Mouse (Mus musculus) right cerebral cortex, adult 18-20 months (tissue): ENCODE measurements around the gene Cdk14.

Source experiments
- DNase-seq: peaks from one replicate; pipeline ENCODE4 v3.0.0; 2022; ENCODE audit warnings: mixed read lengths

Cdk14 gene

GRCm38 (mm10) chr5:5044326-5044725, 375.8 kb downstream of the Cdk14 start:
- no peak for DNase-seq

GRCm38 (mm10) chr5:5042735-5043134, 377.4 kb downstream of the Cdk14 start:
- no peak for DNase-seq

- DNase-seq: no peak
These were observed 378.6 kb downstream of the Cdk14 start for GRCm38 (mm10) chr5:5041480-5041879.

- DNase-seq: no peak
These were observed 380.3 kb downstream of the Cdk14 start for GRCm38 (mm10) chr5:5039700-5040284.

GRCm38 (mm10) chr5:5033445-5033844, 386.7 kb downstream of the Cdk14 start:
- DNase-seq: no peak

GRCm38 (mm10) chr5:5032847-5033246, 387.3 kb downstream of the Cdk14 start:
- DNase-seq: no peak

- DNase-seq: no peak
These were observed 387.7 kb downstream of the Cdk14 start for GRCm38 (mm10) chr5:5032446-5032845.

- DNase-seq: no peak
These were observed 389.7 kb downstream of the Cdk14 start for GRCm38 (mm10) chr5:5030431-5030830.

GRCm38 (mm10) chr5:5018959-5019358, 401.2 kb downstream of the Cdk14 start:
- no peak for DNase-seq

- DNase-seq: no peak
These were observed 401.9 kb downstream of the Cdk14 start for GRCm38 (mm10) chr5:5018242-5018641.

GRCm38 (mm10) chr5:5013783-5014182, 406.3 kb downstream of the Cdk14 start:
- no peak for DNase-seq

GRCm38 (mm10) chr5:5012521-5013346, 407.4 kb downstream of the Cdk14 start:
- no peak for DNase-seq

GRCm38 (mm10) chr5:5008153-5008745, 411.9 kb downstream of the Cdk14 start:
- DNase-seq: no peak

- DNase-seq: no peak
These were observed 412.5 kb downstream of the Cdk14 start for GRCm38 (mm10) chr5:5007489-5008152.

- DNase-seq: no peak
These were observed 414.5 kb downstream of the Cdk14 start for GRCm38 (mm10) chr5:5005633-5006032.

GRCm38 (mm10) chr5:5004740-5005139, 415.4 kb downstream of the Cdk14 start:
- no peak for DNase-seq

GRCm38 (mm10) chr5:4993192-4993601, 426.9 kb downstream of the Cdk14 start:
- peak; percentile 95 for DNase-seq

- DNase-seq: peak; percentile 47
These were observed 429.1 kb downstream of the Cdk14 start for GRCm38 (mm10) chr5:4991023-4991422.

GRCm38 (mm10) chr5:4990237-4990636, 429.9 kb downstream of the Cdk14 start:
- DNase-seq: no peak

- no peak for DNase-seq
These were observed 433.9 kb downstream of the Cdk14 start for GRCm38 (mm10) chr5:4986181-4986580.

- DNase-seq: peak; percentile 36
These were observed 440.6 kb downstream of the Cdk14 start for GRCm38 (mm10) chr5:4979551-4979950.

GRCm38 (mm10) chr5:4973408-4973807, 446.7 kb downstream of the Cdk14 start:
- DNase-seq: no peak

- DNase-seq: peak; percentile 48
These were observed 458.0 kb downstream of the Cdk14 start for GRCm38 (mm10) chr5:4962063-4962610.
